Mouse (Mus musculus) heart, adult 9 months (tissue): Measurements from ENCODE around the gene Cyp2w1.
"Not testable (repeated sequence)": the region's sequence is repeated elsewhere in the genome, so short reads cannot be mapped to it uniquely, and the experiment has no call there.

Experiments
- DNase-seq, 2 experiments: peaks; one replicate each; pipeline ENCODE4 v3.0.0; 2022; ENCODE audit warnings: low spot score in 2 of 2

The Cyp2w1 gene

GRCm38 (mm10) chr5:139332590-139333272, 19.7 kb upstream of the Cyp2w1 start:
- DNase-seq: no peak

DNA sequence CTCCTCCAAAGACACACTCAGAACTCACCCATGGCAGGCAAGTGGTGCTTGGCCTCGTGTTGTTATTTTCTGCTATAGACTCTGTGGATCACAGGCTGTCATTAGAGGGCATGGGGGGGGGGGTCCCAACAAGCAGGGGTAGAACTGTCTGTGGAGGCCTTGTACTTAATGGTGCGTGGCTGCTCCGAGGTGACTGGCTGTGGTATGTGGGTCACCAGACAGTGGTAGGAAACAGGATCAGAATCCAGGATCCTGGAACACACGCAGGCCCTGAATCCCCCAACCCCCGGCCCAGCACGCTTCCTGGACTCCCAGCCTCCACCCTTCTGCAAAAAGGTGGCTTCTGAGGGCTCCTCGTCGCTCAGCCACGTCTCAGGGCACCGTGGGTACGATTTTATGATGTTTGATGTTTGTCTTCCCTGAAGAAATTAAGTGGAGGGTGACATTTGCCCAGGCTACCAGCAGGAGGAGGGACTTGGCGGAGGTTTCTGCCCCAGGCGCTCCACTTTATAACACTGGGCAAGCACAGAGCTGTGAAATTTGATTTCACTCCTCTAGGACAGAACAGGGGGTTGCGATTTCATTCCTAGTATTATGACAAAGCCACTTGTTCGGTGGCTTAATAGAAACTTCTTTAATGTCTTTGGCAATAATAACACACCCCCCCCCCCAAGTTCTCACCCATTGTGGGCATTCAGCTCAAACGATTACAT, 19.0 kb upstream of the Cyp2w1 start:
- no peak for DNase-seq

DNA sequence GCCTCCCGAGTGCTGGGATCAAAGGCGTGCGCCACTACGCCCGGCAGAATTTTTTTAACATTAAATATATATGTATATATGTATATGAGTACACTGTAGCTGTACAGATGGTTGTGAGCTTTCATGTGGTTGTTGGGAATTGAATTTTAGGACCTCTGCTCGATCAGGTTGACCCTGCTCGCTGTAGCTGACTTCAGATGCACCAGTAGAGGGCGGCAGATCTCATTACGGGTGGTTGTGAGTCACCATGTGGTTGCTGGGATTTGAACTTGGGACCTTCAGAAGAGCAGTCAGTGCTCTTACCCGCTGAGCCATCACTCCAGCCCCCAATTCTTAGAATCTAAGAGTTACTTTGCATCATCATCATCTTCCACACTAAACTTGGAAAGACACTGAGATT, 18.0 kb upstream of the Cyp2w1 start:
- not testable (repeated sequence) for DNase-seq

- DNase-seq: no peak
Measured at GRCm38 (mm10) chr5:139335634-139336033, 16.8 kb upstream of the Cyp2w1 start.

- peak in 1 of 2 experiments; percentile 49 for DNase-seq
Measured at GRCm38 (mm10) chr5:139337826-139338370, 14.5 kb upstream of the Cyp2w1 start.

- no peak for DNase-seq
Measured at GRCm38 (mm10) chr5:139338403-139338802, 14.0 kb upstream of the Cyp2w1 start.

- DNase-seq: no peak
Measured at GRCm38 (mm10) chr5:139338891-139339290, 13.5 kb upstream of the Cyp2w1 start.

DNA sequence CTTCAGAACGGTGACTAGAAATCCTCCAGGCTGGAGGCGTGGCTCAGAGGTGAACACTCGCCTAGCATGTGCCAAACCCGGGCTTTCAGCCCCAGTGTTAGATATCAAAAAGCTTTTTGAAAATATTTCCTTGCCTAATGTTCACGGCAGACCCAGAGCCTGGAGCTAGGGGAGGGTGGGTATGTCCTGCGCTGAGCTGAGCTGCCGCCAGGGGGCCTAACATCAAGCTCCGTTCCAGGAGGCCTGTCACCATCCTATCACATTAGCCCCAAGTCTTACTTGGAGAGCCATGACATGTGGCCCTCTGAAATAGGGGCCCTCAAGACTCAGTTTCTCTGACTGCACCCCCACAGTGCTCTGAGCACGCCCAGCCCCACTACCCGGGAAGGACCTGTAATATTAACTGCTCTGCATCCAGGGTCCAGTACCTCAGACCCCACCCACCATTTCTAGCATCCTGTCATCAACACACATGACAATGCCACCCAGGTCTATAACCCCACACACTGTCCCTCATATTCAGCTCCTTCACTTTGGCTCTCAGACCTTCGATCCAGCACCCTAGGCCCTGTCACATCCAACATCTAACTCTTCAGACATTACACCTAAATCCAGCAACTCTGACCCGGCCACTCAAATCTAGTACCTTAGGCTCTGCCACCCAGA, 8.3 kb upstream of the Cyp2w1 start:
- peak; percentile 77 for DNase-seq

DNA sequence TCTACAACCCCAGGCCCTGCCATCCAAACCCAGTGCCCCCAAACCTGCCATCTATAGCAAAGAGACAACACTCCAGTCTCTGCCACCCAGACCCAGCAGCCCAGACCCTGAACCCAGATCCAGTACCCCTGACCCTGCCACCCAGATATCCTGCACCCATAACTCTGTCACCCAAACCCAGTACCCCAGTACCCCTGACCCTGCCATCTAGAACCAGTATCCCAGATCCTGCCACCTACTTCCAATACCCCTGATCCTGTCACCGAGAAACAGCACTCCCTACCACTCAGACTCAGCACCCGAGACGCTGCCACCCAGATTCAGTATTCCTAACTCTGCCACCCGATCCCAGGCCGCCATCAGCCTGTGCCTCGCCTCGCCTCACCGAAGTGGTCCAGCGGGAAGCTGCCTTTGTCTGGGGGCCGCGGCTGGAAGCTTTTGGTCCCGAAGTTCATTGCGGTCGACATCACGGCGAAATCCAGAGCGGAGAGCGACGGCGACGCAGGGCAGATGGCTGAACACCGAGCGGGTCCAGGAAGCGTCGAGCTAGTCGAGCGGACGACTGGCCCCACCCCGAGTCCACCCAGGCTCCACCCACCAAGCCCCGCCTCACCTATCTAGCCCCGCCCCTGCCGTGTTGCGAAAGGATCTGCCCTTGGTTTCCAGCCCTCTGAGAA, 7.6 kb upstream of the Cyp2w1 start:
- peak; percentile 90 to 96 for DNase-seq

DNA sequence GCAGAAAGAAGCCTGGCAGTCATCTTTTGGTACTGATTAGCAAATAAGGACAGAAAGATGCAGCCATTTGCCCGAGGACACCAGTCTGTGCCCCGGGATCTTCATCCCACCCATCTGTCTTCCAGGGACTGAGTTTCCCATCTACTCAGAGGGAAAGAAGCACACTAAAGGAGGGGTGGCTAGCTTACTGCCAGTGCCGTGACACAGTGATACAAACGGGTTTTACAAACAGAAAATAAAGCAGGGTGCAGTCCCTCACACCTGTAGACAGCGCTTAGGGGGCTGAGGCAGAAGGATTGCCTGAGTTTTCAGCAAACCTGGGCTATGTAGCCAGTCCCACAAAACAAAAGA, 7.1 kb upstream of the Cyp2w1 start:
- DNase-seq: no peak

- DNase-seq: no peak
Measured at GRCm38 (mm10) chr5:139347225-139347624, 5.2 kb upstream of the Cyp2w1 start.

DNA sequence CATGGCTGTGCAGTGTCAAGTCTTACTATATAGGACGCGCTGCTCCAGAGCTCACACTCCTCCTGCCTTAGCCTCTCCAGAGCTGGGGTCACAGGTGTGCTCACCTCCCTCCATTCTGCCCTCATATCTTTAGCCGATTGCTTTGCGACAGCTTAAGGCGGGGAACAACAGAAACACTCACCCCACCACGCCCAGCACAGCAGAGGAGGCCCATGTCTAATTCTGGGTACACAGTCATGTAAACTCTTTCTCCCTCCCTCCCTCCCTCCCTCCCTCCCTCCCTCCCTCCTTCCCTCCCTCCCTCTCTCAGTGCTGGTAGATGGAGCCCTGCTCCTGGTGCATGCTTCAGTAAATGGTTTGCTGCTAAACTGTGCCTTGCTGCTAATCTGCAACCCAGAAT, 2.7 kb upstream of the Cyp2w1 start:
- DNase-seq: no peak

DNA sequence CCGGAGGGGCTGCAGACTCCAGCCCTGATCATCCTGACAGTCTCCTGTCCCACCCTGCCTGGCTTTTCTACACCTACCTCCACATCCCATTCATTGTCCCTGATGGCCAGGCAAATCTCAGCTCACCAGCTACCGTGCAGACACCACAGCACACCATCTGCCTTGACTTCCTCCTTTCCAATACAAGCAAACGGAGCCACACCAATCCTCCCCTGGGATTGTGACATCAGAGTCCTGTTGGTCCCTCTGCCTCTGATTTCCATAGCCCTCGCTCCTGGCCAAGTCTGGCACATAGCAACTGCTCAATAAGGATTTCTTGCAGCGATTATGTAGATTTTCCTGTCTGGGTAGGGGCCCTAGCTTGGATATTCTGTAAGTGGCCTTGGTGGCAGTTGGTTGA, 1.3 kb upstream of the Cyp2w1 start, which contains the start of gene Cox19:
Cox19 (minus strand) TSS at position 285 of the 400 bp plus-strand sequence.
- DNase-seq: no peak

GRCm38 (mm10) chr5:139351628-139352027, 789 bp upstream of the Cyp2w1 start:
- DNase-seq: no peak

GRCm38 (mm10) chr5:139353496-139353895, 1.1 kb downstream of the Cyp2w1 start:
- DNase-seq: no peak

DNA sequence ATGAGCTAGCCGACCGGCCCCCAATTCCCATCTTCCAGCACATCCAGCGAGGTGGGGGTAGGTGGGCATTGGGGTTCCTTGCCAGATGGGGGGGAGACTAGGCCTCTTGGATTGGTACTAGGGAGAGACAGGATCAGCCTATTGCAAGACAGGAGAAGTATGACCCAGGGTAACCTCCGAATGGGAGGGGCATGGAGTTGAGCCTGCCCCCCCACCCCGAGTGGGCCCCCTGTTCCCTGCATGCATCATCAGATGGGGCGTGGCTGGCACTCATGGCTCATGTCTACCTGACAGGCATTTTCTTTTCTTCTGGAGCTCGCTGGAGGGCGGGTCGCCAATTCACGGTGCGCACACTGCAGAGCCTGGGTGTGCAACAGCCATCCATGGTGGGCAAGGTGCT, 1.5 kb downstream of the Cyp2w1 start:
- no peak for DNase-seq

DNA sequence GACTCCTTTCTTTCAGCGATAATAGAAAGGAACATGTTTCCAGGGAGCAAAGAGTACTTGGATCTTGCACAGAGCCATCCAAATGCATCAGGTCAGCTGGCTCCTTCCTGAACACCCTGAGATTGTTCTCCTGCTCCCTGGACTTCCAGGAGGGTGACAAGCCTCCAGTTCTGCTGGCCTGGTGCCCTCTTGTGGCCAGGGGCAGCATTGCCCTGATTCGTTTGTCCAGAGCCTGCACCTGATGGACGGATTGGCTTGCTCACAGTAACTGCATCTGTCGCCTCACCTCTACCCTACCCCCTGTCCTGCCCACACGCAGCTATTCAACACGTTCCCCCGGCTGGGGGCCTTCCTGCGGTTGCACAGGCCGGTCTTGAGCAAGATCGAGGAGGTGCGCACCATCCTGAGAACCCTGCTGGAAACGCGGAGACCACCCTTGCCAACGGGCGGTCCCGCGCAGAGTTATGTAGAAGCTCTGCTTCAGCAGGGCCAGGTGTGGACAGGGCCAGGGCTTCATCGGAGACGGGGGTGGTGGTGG, 2.9 kb downstream of the Cyp2w1 start:
- DNase-seq: peak; percentile 48 to 68

- no peak for DNase-seq
Measured at GRCm38 (mm10) chr5:139358653-139359052, 6.2 kb downstream of the Cyp2w1 start.

DNA sequence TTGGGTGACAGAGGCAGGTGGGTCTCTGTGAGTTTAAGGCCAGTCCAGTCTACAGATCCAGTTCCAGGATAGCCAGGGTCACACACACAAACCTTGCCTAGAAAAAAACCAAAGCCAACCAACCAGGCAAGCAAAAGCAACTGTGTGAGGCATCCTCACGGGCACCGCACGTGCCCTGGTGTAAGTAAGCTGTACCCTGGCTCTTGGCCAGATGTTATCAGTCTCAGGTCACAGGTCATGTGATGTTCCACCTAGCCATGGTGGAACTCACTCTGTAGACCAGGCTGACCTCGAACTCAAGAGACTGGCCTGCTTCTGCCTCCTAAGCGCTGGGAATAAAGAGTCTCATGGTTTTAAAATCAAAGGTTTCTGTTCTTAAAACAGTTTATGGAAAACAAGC, 6.8 kb downstream of the Cyp2w1 start:
- DNase-seq: no peak

GRCm38 (mm10) chr5:139363858-139364257, 11.4 kb downstream of the Cyp2w1 start:
- DNase-seq: no peak

GRCm38 (mm10) chr5:139364260-139364910, 12.0 kb downstream of the Cyp2w1 start:
- peak; percentile 85 to 90 for DNase-seq
